Mouse (Mus musculus) lung, adult 18-20 months (tissue): ENCODE results near the gene Aspm.

Source experiments
- DNase-seq, 2 experiments: peaks; one replicate each; pipeline ENCODE4 v3.0.0; 2022; ENCODE audit warnings: mixed read lengths in 2 of 2

The Aspm gene

GRCm38 (mm10) chr1:139514556-139514955 lies 60.0 kb downstream of the Aspm start:
- DNase-seq, result no peak
